Mouse (Mus musculus): ENCODE data around the gene 2310003L06Rik. TPM values are rescaled to one million over a fixed set of nuclear protein-coding genes. Genes with fewer than 3 reads are reported as not detected.

2310003L06Rik gene
- polyA plus RNA-seq, 1 experiment from 2014 or later = not detected

Other genes starting within 250 kb of the 2310003L06Rik start
- gene Csn1s2a, start 194.9 kb upstream of the 2310003L06Rik start, polyA plus RNA-seq (2015; fragmentation: Nextera tagmentation; extraction: Ambion mirVana) = not detected in 2 replicates
- not detected in 2 replicates for gene Csn1s2b, start 161.4 kb upstream of the 2310003L06Rik start, polyA plus RNA-seq (2015; fragmentation: Nextera tagmentation; extraction: Ambion mirVana)
- gene Prr27, start 143.8 kb upstream of the 2310003L06Rik start, polyA plus RNA-seq (2015; fragmentation: Nextera tagmentation; extraction: Ambion mirVana) = not detected in 2 replicates
- not detected in 2 replicates for gene Odam, start 84.4 kb upstream of the 2310003L06Rik start, polyA plus RNA-seq (2015; fragmentation: Nextera tagmentation; extraction: Ambion mirVana)
- gene Csn3, start 43.9 kb upstream of the 2310003L06Rik start, polyA plus RNA-seq (2015; fragmentation: Nextera tagmentation; extraction: Ambion mirVana) = not detected in 2 replicates
- gene Gm28434, start 58 bp downstream of the 2310003L06Rik start, polyA plus RNA-seq (2015; fragmentation: Nextera tagmentation; extraction: Ambion mirVana) = not detected in 2 replicates
- not detected in 2 replicates for gene Cabs1, start 10.0 kb downstream of the 2310003L06Rik start, polyA plus RNA-seq (2015; fragmentation: Nextera tagmentation; extraction: Ambion mirVana)
- gene Smr3a, start 33.1 kb downstream of the 2310003L06Rik start, polyA plus RNA-seq (2015; fragmentation: Nextera tagmentation; extraction: Ambion mirVana) = not detected in 2 replicates
- gene Smr2, start 117.1 kb downstream of the 2310003L06Rik start, polyA plus RNA-seq (2015; fragmentation: Nextera tagmentation; extraction: Ambion mirVana) = not detected in 2 replicates
- not detected in 2 replicates for gene Gm11116, start 142.1 kb downstream of the 2310003L06Rik start, polyA plus RNA-seq (2015; fragmentation: Nextera tagmentation; extraction: Ambion mirVana)
- gene Gm11115, start 184.6 kb downstream of the 2310003L06Rik start, polyA plus RNA-seq (2015; fragmentation: Nextera tagmentation; extraction: Ambion mirVana) = not detected in 2 replicates

All from midbrain, embryonic 13.5 days (tissue).